Mouse (Mus musculus): Measurements from ENCODE around the gene Ddhd1. TPM values are rescaled to one million over a fixed set of nuclear protein-coding genes. Genes with fewer than 3 reads are reported as not detected.
A peak's percentile ranks its signal among the peaks of the same experiment; 100 is the strongest.

Gene Ddhd1
- polyA plus RNA-seq (2015; fragmentation: Nextera tagmentation; extraction: Ambion mirVana) = 4.9 and 5.4 TPM in 2 replicates

- H3K27ac ChIP-seq = peak within 1 kb of the TSS; percentile 94
- H3K4me2 ChIP-seq (ENCODE audit: low read length) = peak within 1 kb of the TSS; percentile 96
- peak within 1 kb of the TSS; percentile 77 for H3K4me3 ChIP-seq (replicated peaks; ENCODE audit: low read depth, low read length)
- H3K4me1 ChIP-seq (replicated peaks; ENCODE audit: insufficient read depth, low read length) = 0 out of 2 replicates have a peak, but pooled peaks cover 8% of the 10 kb centered on the region
- DNase-seq (ENCODE audit: low spot score) (peak; percentile 92), ATAC-seq (replicated peaks; ENCODE audit: low FRiP score, low read depth) (peak; percentile 97)
- under 1% methylated on average over 120 of the region's 123 CpGs for WGBS
- no peak; the same call in 1 of the 2 replicates for TF ChIP-seq CTCF (IDR thresholded peaks at IDR 0.05; ENCODE audit: low read depth)
- peak within 1 kb of the TSS; percentile 82 for H3K9ac ChIP-seq (ENCODE audit: low read depth, low read length)
- H3K27me3 ChIP-seq (ENCODE audit: insufficient read depth, low read length) = no peaks in the 10 kb centered on the region
- H3K9me3 ChIP-seq (replicated peaks; ENCODE audit: low read length) = no peaks in the 10 kb centered on the region
- no peaks in the 10 kb centered on the region for H3K36me3 ChIP-seq (ENCODE audit: insufficient read depth, low read length)
These were observed at the start of gene Ddhd1 for GRCm38 (mm10) chr14:45657641-45658611. TSS of gene Ddhd1 (minus strand) at chr14:45658143.

DNA sequence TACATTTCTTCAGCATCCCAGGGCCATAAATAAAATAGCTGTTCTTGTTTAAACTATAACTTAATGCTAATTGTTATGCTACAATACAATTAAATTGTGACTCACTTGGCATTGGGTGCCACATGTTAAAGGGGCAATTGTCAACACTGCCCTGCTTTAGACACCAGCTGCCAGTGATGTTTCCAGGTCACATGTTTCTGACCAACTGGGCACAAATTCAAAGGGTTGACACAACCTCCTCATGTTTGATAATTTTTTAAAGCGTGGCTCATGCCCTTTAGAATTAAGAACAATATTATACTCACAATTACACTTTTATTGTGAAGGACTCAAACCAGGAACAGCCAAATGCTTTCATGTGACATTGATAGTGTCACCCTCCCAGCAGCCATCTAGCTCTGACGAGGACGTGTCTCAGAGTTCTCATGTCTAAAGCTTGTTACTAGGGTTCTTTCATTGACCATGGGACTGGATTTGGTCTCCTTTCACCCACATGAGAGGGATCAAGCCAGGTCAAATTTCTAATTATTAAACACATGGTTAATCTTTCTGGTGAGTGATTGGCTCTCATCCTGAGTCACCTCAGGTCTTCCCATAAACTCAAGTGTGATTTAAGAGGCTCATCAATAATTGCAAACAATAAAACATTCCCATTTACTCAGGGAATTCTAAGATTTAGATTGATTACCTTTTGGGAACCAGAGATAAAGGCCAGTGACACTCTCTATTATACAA lies 49.4 kb upstream of the Ddhd1 start:
- ATAC-seq (replicated peaks; ENCODE audit: low FRiP score, low read depth) = no peak
- Histone ChIP-seq H3K36me3 (ENCODE audit: insufficient read depth, low read length) (no peaks in the 10 kb centered on the region), H3K27ac (no peak overlapping the region), H3K4me2 (ENCODE audit: low read length) (no peak overlapping the region), H3K4me1 (replicated peaks; ENCODE audit: insufficient read depth, low read length) (no peaks in the 10 kb centered on the region), H3K9me3 (replicated peaks; ENCODE audit: low read length) (no peaks in the 10 kb centered on the region), H3K27me3 (ENCODE audit: insufficient read depth, low read length) (no peaks in the 10 kb centered on the region), H3K4me3 (replicated peaks; ENCODE audit: low read depth, low read length) (no peak overlapping the region), H3K9ac (ENCODE audit: low read depth, low read length) (no peak overlapping the region)
- 61% methylated on average over 3 of the region's 3 CpGs for WGBS
- no peak for TF ChIP-seq CTCF (IDR thresholded peaks at IDR 0.05; ENCODE audit: low read depth)
- DNase-seq (ENCODE audit: low spot score) = no peak

DNA sequence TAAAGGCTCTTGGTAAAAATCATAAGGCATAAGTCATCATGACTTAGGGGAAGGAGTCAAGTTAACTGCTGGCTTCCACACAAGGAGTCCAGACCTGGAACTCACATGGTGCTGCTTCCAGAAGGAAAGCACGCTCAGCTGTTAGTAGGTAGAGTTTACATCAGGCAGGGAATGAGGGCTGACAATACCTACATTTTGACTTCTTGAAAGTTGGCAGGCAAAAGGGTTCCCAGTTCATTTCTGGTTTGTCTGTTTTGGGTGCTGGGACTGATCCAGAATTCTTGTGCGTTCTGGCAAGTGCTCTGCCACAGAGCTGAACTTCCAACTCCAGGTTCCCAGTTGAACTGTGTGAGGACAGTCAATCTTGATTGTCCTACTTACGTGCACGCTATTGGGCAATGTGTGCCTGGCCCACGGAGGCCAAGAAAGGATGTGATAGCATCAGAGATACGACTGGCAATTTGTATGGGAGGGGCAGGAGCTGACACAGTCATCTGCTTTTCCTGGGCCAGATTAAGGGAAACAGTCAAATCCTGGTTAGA lies 42.2 kb upstream of the Ddhd1 start:
- WGBS = 66% methylated on average over 6 of the region's 6 CpGs
- no peaks in the 10 kb centered on the region for H3K4me1 ChIP-seq (replicated peaks; ENCODE audit: insufficient read depth, low read length)
- H3K27me3 ChIP-seq (ENCODE audit: insufficient read depth, low read length) = no peaks in the 10 kb centered on the region
- H3K36me3 ChIP-seq (ENCODE audit: insufficient read depth, low read length) = no peaks in the 10 kb centered on the region
- no peaks in the 10 kb centered on the region for H3K9me3 ChIP-seq (replicated peaks; ENCODE audit: low read length)
- DNase-seq (ENCODE audit: low spot score) (no peak), ATAC-seq (replicated peaks; ENCODE audit: low FRiP score, low read depth) (no peak)
- H3K9ac ChIP-seq (ENCODE audit: low read depth, low read length) = no peak overlapping the region
- no peak overlapping the region for H3K4me2 ChIP-seq (ENCODE audit: low read length)
- TF ChIP-seq CTCF (IDR thresholded peaks at IDR 0.05; ENCODE audit: low read depth) = no peak
- H3K27ac ChIP-seq = no peak overlapping the region
- no peak overlapping the region for H3K4me3 ChIP-seq (replicated peaks; ENCODE audit: low read depth, low read length)

DNA sequence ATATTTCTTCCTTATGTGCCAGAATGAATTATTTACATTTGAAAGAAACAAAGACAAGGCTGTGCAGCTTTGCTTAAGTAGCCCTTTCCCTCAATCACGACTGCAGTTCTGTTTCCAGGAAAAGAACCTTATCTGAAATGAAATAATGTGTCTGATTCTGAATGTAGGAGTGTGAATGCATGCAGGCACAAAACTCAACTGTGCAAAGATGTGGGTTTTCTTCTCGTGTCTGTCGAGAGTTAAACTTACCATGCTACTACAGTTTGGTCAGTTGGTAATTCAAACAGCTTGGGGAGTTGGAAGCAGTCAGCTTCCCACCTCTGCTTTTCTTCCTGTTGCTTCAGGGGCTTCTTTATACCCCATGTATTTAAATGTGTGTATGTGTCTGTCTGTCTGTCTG lies 40.9 kb upstream of the Ddhd1 start:
- DNase-seq (ENCODE audit: low spot score) (no peak), ATAC-seq (replicated peaks; ENCODE audit: low FRiP score, low read depth) (no peak)
- Histone ChIP-seq H3K27ac (no peak overlapping the region), H3K9me3 (replicated peaks; ENCODE audit: low read length) (no peaks in the 10 kb centered on the region), H3K9ac (ENCODE audit: low read depth, low read length) (no peak overlapping the region), H3K36me3 (ENCODE audit: insufficient read depth, low read length) (no peaks in the 10 kb centered on the region), H3K4me3 (replicated peaks; ENCODE audit: low read depth, low read length) (no peak overlapping the region), H3K27me3 (ENCODE audit: insufficient read depth, low read length) (no peaks in the 10 kb centered on the region), H3K4me1 (replicated peaks; ENCODE audit: insufficient read depth, low read length) (no peaks in the 10 kb centered on the region), H3K4me2 (ENCODE audit: low read length) (no peak overlapping the region)
- no peak for TF ChIP-seq CTCF (IDR thresholded peaks at IDR 0.05; ENCODE audit: low read depth)
- WGBS = 57% methylated on average over 3 of the region's 3 CpGs

DNA sequence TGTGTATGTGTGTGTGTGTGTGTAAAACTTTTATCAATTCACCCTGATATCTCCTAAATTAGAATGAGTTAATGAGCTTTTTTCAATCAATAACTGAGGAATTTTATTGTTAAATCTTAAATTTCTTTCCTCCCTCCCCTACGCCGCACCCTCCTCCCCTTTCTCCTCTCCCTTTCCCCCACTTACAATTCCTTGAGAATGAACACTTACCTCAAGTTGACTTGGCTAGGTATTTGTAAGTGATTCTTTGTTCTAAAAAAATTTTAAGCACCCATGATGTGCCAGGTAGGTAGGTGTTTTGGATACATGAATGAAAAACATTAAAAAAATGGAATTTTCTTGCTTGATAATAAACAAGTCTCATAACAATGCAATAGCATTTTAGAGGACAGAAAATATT lies 38.2 kb upstream of the Ddhd1 start:
- H3K9me3 ChIP-seq (replicated peaks; ENCODE audit: low read length) = no peaks in the 10 kb centered on the region
- ATAC-seq (replicated peaks; ENCODE audit: low FRiP score, low read depth) = no peak

GRCm38 (mm10) chr14:45693891-45694290 lies 35.9 kb upstream of the Ddhd1 start:
- Histone ChIP-seq H3K4me3 (replicated peaks; ENCODE audit: low read depth, low read length) (no peak overlapping the region), H3K9ac (ENCODE audit: low read depth, low read length) (no peak overlapping the region), H3K27ac (no peak overlapping the region), H3K9me3 (replicated peaks; ENCODE audit: low read length) (no peaks in the 10 kb centered on the region), H3K36me3 (ENCODE audit: insufficient read depth, low read length) (no peaks in the 10 kb centered on the region), H3K4me2 (ENCODE audit: low read length) (no peak overlapping the region), H3K27me3 (ENCODE audit: insufficient read depth, low read length) (no peaks in the 10 kb centered on the region), H3K4me1 (replicated peaks; ENCODE audit: insufficient read depth, low read length) (no peaks in the 10 kb centered on the region)
- WGBS = 91% methylated on average over 2 of the region's 2 CpGs
- ATAC-seq (replicated peaks; ENCODE audit: low FRiP score, low read depth) (no peak), DNase-seq (ENCODE audit: low spot score) (no peak)
- no peak for TF ChIP-seq CTCF (IDR thresholded peaks at IDR 0.05; ENCODE audit: low read depth)

More for the DNA sequence above, 38.2 kb upstream of the Ddhd1 start:
- Histone ChIP-seq H3K4me2 (ENCODE audit: low read length) (no peak overlapping the region), H3K4me1 (replicated peaks; ENCODE audit: insufficient read depth, low read length) (no peaks in the 10 kb centered on the region), H3K27ac (no peak overlapping the region), H3K36me3 (ENCODE audit: insufficient read depth, low read length) (no peaks in the 10 kb centered on the region), H3K9ac (ENCODE audit: low read depth, low read length) (no peak overlapping the region), H3K4me3 (replicated peaks; ENCODE audit: low read depth, low read length) (no peak overlapping the region), H3K27me3 (ENCODE audit: insufficient read depth, low read length) (no peaks in the 10 kb centered on the region)
- 95% methylated on average over 2 of the region's 2 CpGs for WGBS
- no peak for DNase-seq (ENCODE audit: low spot score)
- TF ChIP-seq CTCF (IDR thresholded peaks at IDR 0.05; ENCODE audit: low read depth) = no peak
